Mouse (Mus musculus) brown adipose tissue, adult 24 weeks (tissue): Measurements from ENCODE around the gene Adam19. TPM values are rescaled to one million over a fixed set of nuclear protein-coding genes. Genes with fewer than 3 reads are reported as not detected.

Source experiments
- H3K27ac ChIP-seq: fragments of 200-500 bp; replicated peaks from 2 replicates; pipeline ENCODE4 v1.5.1; 2012; ENCODE audit warnings: low read depth, mild to moderate bottlenecking, low read length
- H3K4me1 ChIP-seq: fragments of 200-500 bp; 2 replicates; pipeline ENCODE4 v1.6.1; 2012; ENCODE audit warnings: low read length, mixed read lengths; ENCODE audit not compliant: control insufficient read depth, insufficient read depth, insufficient read length
- H3K4me3 ChIP-seq: fragments of 200-500 bp; 2 replicates; pipeline ENCODE4 v1.5.1; 2012; ENCODE audit warnings: low read depth, mild to moderate bottlenecking, low read length, moderate library complexity; ENCODE audit not compliant: insufficient read depth
- polyA plus RNA-seq: library from polyadenylated mRNA; stranded (reverse); fragments of >200 nt; gene quantifications from 2 replicates; pipeline ENCODE4 v1.2.4, GENCODE M21; 2012; ENCODE audit not compliant: missing spikeins, insufficient read depth, insufficient read length

Adam19 gene
- polyA plus RNA-seq: 2.4 and 3.1 TPM in 2 replicates

DNA sequence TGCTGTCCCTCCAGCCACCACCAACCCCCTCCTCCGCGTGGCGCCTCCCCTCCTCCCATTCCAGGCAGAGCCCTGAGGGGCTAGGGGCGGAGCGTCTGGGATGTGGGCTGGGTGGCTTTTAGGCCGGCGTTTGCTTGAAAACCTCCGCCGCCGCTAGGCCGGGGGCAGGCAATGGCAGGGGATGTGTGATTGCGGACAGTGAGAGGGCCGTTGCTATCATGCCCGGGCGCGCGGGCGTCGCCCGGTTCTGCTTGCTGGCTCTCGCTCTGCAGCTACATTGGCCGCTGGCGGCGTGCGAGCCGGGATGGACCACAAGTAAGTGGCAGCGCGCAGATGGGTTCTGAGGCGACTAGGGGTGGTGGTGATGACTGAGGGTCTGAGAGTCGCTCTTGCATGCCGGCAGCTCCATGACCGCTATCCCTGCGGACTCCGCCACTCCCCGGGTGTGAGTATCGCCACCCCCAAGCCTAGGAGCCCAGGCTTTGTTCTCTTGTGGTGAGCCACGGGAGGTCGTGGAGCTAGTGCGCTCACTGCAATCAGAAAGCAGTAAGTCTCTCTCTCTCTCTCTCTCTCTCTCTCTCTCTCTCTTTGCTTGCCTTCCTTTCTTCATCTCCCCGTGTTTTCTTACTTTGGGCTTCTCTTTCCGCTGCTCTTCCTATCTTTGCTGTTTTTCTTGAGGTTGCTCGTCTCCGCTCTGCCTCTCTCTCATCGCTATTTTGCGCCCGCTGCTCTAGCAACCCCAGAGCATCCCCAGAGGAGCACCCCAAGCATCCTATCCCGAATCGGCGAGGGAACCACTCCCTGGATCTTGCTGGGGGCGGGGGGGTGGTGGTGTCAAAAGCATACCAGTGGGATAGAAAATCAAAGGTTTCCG, at the start of gene Adam19:
Adam19 (plus strand) TSS at position 97 of the 874 bp plus-strand sequence.
- Histone ChIP-seq H3K4me3 (peak within 1 kb of the TSS; percentile 64), H3K27ac (peak within 1 kb of the TSS; percentile 36), H3K4me1 (0 out of 2 replicates have a peak, but pooled peaks cover 3% of the 10 kb centered on the region)

DNA sequence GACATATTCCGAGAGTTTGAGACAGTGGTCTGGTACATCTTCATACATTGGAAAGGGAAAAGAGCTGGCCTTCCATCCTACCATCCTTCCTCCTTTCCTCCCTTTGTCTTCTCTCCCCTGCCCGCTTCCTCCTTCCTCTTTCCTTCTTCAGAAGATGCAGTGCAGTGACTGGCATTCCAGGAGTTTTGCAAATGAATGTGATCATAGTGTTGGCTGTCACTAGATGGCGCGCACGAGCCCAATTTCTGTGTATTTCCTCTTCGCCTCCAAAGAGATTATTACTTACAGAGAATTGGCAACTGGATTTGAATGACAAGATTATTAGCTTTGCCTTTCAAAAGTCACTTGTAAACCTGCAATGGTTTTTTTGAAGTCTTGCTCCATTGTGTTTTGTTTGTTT, 39.7 kb upstream of the Adam19 start:
- Histone ChIP-seq H3K4me3 (no peak overlapping the region), H3K4me1 (no peaks in the 10 kb centered on the region), H3K27ac (no peak overlapping the region)

DNA sequence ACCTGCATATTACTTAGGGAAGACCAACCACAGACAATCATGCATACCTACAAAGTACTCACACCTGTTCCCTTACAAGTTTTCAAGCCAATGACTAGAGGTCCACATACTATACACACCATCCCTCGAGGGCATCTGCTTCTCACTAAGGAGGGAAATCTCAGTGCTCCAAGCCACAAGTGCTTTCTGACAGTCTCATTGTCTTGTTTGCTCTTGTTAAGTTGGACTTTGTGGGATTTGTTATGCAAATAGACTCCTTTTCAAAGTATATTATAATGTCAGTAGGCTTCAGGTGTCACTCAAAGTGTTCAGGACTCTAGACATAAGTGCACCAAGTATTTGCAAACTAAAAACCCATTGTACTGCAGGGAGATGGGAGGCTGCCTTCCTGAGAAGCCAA, 35.5 kb upstream of the Adam19 start:
- H3K27ac ChIP-seq: no peak overlapping the region
- no peak overlapping the region for H3K4me3 ChIP-seq
- no peaks in the 10 kb centered on the region for H3K4me1 ChIP-seq

DNA sequence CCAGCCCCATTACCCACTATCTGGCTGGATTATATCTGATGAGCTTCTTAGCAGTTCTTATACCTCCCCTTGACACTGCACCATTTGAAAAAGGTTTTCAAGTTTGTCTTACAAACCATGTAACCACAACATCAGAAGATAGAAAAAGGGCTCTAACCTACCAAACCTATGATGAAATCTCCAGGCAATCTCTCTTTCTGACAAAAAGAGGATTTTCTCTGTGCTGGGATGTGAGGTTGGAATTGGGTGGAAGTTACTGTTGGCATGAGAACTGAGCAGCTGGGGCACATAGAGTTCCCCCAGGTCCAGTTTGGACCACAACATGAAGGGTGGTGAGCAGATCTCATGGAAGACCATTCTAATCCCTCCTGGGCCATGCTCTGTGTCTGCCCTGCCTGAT, 33.9 kb upstream of the Adam19 start:
- Histone ChIP-seq H3K27ac (no peak overlapping the region), H3K4me1 (peaks cover 4% of the 10 kb centered on the region; the same call in 1 of the 2 replicates), H3K4me3 (no peak overlapping the region)

DNA sequence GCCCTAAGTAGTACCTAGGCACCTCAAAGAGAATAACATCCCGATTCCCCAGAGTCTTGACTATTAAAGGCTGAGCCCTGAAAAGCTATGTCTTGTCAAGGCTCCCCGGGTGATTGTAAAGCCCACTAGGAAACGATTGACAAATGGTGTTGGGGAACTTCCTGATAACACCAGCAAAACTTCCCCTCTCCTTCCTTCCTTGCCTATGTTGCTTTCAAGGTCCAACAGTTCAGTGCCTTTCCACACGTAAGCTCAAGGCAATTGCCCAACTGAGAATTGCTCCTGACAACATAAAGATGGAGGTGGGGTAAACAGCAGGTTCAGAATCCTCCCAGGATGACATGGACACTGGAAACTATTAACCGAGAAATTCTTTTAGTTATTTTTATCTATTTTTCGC, 32.8 kb upstream of the Adam19 start:
- Histone ChIP-seq H3K4me3 (no peak overlapping the region), H3K27ac (no peak overlapping the region), H3K4me1 (peaks cover 4% of the 10 kb centered on the region; the same call in 1 of the 2 replicates)

DNA sequence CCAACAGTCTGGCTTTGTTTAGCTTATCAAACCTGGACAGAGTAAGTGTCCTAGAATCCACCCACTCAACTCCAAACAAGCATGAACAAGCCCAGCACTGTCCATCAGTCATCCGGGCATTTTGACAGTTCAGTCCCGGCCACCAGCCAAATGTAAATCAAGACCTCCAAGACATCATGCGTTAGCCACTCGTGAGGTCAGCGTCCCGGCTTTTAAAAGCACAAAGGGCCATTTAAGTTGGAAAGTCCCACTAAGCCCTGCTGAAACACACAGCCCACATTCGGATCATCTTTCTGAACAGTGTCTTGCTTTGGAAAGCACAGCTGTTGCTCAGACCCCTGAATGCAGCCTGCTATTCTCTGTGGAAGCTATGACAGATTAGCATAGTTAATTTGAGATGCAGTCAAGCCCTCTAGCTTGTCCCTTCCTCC, 29.8 kb upstream of the Adam19 start:
- H3K27ac ChIP-seq: no peak overlapping the region
- H3K4me1 ChIP-seq: peaks cover 4% of the 10 kb centered on the region; the same call in 1 of the 2 replicates
- H3K4me3 ChIP-seq: no peak overlapping the region

DNA sequence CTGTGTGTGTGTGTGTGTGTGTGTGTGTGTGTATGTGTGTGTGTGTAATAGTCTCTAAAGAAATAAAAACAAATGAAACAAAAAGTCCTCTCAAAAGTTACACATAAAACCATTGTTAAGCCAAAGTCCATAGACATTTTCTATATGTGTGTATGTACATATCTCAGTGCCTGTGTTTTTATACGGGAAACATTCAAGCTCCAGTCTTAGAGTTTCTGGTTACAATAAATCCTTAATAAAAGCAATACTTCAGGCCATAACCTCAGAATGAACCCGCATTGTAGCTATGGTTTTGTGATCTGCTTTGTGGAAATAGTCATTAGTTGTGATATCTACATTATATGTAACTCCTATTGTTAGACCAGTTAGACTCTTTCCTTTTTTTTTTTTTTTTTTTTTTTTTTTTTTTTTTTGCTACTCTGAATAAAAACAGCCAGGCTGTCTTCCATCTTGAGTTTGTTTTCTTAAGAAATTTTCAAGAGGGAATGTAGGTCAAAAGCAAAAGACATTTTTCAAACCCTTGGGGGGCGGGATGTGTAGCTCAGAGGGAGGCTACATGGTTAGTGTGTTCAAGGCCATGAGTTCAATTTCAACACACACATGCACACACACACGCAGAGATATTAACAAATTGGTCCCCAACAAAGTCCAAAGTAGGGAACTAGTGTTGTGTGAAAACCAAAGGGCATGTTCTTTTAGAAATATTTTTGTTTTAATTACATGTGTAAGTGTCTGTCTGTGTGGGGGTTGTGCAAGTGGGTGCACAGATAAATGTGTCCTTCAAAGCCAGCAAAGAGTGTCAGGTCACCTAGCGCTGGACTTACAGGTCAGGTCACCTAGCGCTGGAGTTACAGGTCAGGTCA, 27.6 kb upstream of the Adam19 start:
- Histone ChIP-seq H3K4me3 (no peak overlapping the region), H3K27ac (no peak overlapping the region), H3K4me1 (peaks cover 4% of the 10 kb centered on the region; the same call in 1 of the 2 replicates)

DNA sequence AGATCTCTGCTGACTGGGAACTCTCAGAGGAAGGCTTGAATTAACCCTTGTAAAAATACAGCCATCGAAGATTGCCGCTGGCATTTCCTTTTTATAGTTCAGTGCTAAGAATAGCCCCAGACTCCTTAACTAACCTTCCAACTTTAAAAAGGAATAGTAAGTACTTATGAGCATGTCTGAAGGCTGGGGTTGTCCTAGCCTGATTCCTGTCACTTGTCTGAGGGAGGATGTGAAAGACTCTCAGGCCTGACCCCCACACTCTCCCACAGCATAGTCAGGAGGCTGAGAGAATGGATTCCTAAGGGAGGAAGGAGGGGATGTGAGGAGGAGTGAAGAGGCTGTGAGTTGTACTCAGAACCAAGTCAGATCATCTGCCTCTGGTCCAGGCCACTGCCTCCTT, 26.3 kb upstream of the Adam19 start:
- Histone ChIP-seq H3K4me1 (peaks cover 4% of the 10 kb centered on the region; the same call in 1 of the 2 replicates), H3K27ac (no peak overlapping the region), H3K4me3 (no peak overlapping the region)

DNA sequence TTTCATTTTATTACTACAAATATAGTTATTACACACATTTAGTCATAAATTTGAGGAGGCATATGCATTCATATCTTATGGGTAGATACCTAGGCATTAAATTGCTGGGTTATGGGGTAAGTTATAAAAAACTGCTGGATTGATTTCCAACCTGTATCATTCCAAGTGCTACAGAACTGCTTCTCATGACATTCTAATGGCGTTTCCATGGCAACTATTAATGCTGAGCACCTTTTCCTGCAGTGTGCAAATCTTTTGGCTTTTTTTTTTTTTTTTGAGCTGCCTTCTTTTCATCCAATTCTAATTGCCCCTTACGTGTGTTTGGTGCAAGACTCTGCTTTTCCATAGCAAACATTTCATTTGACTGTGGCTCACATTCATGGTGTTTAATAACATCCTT, 25.8 kb upstream of the Adam19 start:
- Histone ChIP-seq H3K4me3 (no peak overlapping the region), H3K4me1 (peaks cover 4% of the 10 kb centered on the region; the same call in 1 of the 2 replicates), H3K27ac (no peak overlapping the region)

DNA sequence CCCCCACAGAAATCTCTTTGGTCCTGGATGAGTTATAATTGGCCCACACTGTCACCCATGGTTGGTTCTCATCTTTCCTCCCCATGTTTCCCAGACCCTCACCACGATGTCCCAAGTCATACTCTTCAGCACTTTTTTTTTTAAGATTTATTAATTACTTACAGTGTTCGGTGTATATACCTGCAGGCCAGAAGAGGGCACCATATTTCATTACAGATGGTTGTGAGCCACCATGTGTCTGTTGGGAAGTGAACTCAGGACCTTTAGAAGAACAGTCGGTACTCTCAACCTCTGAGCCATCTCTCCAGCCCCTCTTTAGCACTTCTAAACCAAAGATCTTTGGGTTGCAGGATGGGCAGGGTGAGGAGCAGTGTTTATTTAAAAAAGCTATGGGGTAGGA, 24.3 kb upstream of the Adam19 start:
- H3K4me1 ChIP-seq: no peaks in the 10 kb centered on the region
- no peak overlapping the region for H3K27ac ChIP-seq
- H3K4me3 ChIP-seq: no peak overlapping the region

DNA sequence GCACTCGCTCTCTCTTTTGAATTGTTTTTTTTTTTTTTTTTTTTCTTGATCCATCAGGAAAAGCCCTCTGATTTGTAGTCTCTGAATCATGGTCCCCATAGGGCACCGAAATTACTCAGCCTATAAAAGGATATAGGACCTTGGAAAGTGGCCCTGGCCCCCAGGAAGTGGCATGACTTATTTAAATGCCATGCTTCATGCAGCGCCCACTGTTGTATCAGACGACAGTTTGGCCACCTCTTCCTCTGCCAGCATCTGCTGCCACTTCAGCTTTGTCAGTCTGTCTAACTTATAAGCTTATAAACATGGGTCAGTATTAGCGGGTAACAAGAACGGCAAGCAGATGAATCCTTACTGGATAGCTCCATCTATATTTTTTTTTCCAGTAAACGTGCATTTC, 22.8 kb upstream of the Adam19 start:
- H3K4me3 ChIP-seq: no peak overlapping the region

DNA sequence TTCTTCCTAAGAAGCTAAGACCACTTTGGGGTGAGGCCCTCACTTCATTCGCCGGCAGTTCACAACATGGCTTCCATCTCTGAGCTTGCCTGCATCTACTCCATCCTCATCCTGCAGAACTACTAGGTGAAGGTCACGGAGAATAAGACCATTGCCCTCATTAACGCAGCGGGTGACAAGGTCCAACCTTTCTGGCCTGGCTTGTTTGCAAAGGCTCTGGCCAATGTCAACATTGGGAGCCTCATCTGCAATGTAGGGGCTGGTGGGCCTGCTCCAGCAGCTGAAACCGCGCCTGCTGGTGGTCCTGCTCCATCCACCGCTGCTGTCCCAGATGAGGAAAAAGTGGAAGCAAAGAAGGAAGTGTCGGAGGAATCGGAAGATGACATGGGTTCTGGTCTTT, 19.4 kb upstream of the Adam19 start:
- no peaks in the 10 kb centered on the region for H3K4me1 ChIP-seq
- no peak overlapping the region for H3K27ac ChIP-seq
- H3K4me3 ChIP-seq: no peak overlapping the region

More for the DNA sequence above, 22.8 kb upstream of the Adam19 start:
- Histone ChIP-seq H3K4me1 (no peaks in the 10 kb centered on the region), H3K27ac (no peak overlapping the region)

DNA sequence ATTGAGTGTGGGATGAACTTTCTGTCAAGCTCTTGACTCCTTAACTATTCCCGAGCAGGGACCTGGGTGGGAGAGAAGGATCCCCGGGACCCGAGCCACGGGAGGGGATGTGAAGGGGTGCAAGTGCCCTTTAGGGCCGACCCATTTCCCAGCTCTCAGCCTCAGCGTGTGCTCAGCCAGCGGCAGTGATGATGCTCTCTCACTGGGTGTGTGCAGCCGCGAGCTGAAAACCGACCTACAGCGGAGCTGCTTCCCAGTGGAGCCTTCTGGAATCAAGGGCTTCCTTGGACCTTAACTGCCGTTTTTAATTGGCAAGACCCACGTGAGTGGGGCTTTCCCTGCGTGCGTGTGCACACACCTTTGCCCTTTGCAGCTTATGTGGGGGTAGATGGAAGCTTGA, 16.9 kb upstream of the Adam19 start:
- H3K27ac ChIP-seq: no peak overlapping the region
- H3K4me3 ChIP-seq: peak overlapping the region; percentile 21

DNA sequence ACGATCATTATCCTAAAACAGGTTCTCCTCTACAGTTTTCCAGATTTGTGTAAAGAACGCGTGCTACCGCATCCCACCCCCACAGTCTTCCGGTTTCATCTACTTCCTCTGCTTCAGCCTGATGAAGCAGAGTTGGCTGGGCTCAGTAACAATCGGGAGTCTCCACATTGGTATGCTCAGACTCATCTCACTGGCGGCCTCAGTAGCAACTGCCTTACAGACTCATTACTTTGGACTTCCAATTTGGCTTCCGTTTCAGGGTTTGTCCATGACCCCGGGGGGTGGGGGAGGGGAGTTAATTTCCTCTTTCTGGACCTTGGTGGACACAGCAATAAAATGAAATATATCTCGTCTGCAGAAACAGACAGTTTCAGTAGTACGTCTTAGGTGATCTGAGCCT, 16.5 kb upstream of the Adam19 start:
- Histone ChIP-seq H3K27ac (0 out of 2 replicates have a peak overlapping the region, but pooled peaks have one; percentile 1), H3K4me1 (no peaks in the 10 kb centered on the region), H3K4me3 (peak overlapping the region; percentile 21)

More for the DNA sequence above, 16.9 kb upstream of the Adam19 start:
- no peaks in the 10 kb centered on the region for H3K4me1 ChIP-seq
